Mouse (Mus musculus): ENCODE measurements around the gene Tspan4. TPM values are rescaled to one million over a fixed set of nuclear protein-coding genes. Genes with fewer than 3 reads are reported as not detected.
A peak's percentile ranks its signal among the peaks of the same experiment; 100 is the strongest.

Gene Tspan4
- polyA plus RNA-seq, 1 experiment from 2014 or later, result 34.2 TPM

- WGBS, result 91% methylated on average over 4 of the region's 4 CpGs
Measured at GRCm38 (mm10) chr7:141517638-141518037, 42.6 kb downstream of the Tspan4 start.

DNA sequence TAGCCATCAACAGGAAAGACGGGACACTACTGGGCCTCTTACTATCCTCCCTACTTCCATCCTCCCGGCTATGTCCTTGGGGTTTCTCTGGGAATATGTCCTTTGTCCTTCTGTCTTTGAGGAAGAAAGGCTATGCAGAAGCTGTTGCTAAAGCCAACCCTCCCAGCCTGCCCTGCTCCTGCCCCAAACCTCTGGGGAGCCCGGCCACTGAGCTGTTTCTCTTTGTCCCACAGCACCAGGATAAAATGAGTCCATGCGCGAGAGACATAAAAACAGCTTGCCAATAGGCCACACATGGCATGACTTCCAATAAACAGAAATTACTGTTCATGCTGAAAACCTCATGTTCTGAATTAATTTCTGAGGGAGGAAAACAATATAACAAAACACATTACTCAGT is 43.3 kb downstream of the Tspan4 start:
- DNase-seq (ENCODE audit: low spot score), result no peak
- peaks cover 18% of the 10 kb centered on the region for H3K36me3 ChIP-seq (replicated peaks)
- no peak overlapping the region for H3K4me3 ChIP-seq
- no peaks in the 10 kb centered on the region for H3K4me1 ChIP-seq
- 89% methylated on average over 5 of the region's 5 CpGs for WGBS
- no peaks in the 10 kb centered on the region for H3K27me3 ChIP-seq (replicated peaks; ENCODE audit: low read depth, poor library complexity, severe bottlenecking)
- H3K9me3 ChIP-seq, result no peaks in the 10 kb centered on the region
- H3K27ac ChIP-seq (replicated peaks), result no peak overlapping the region

More at GRCm38 (mm10) chr7:141517638-141518037, 42.6 kb downstream of the Tspan4 start:
- H3K36me3 ChIP-seq (replicated peaks), result peaks cover 21% of the 10 kb centered on the region
- no peak overlapping the region for H3K4me3 ChIP-seq
- no peaks in the 10 kb centered on the region for H3K4me1 ChIP-seq
- DNase-seq (ENCODE audit: low spot score), result no peak
- no peaks in the 10 kb centered on the region for H3K27me3 ChIP-seq (replicated peaks; ENCODE audit: low read depth, poor library complexity, severe bottlenecking)
- no peak overlapping the region for H3K27ac ChIP-seq (replicated peaks)
- no peaks in the 10 kb centered on the region for H3K9me3 ChIP-seq

- no peak for DNase-seq (ENCODE audit: low spot score)
- Histone ChIP-seq H3K4me1 (no peaks in the 10 kb centered on the region), H3K4me3 (no peak overlapping the region), H3K9me3 (no peaks in the 10 kb centered on the region), H3K27ac (replicated peaks) (0 out of 2 replicates have a peak overlapping the region, but pooled peaks have one; percentile 6), H3K36me3 (replicated peaks) (peaks cover 12% of the 10 kb centered on the region; the same call in 1 of the 2 replicates), H3K27me3 (replicated peaks; ENCODE audit: low read depth, poor library complexity, severe bottlenecking) (no peaks in the 10 kb centered on the region)
- WGBS, result 74% methylated on average over 3 of the region's 3 CpGs
Measured at GRCm38 (mm10) chr7:141518926-141519325, 43.9 kb downstream of the Tspan4 start.

GRCm38 (mm10) chr7:141519795-141520194 is 44.8 kb downstream of the Tspan4 start:
- Histone ChIP-seq H3K27ac (replicated peaks) (no peak overlapping the region), H3K36me3 (replicated peaks) (peaks cover 9% of the 10 kb centered on the region; the same call in 1 of the 2 replicates), H3K4me3 (no peak overlapping the region), H3K4me1 (no peaks in the 10 kb centered on the region), H3K9me3 (no peaks in the 10 kb centered on the region), H3K27me3 (replicated peaks; ENCODE audit: low read depth, poor library complexity, severe bottlenecking) (no peaks in the 10 kb centered on the region)
- WGBS, result 88% methylated on average over 1 of the region's 1 CpGs
- DNase-seq (ENCODE audit: low spot score), result no peak

DNA sequence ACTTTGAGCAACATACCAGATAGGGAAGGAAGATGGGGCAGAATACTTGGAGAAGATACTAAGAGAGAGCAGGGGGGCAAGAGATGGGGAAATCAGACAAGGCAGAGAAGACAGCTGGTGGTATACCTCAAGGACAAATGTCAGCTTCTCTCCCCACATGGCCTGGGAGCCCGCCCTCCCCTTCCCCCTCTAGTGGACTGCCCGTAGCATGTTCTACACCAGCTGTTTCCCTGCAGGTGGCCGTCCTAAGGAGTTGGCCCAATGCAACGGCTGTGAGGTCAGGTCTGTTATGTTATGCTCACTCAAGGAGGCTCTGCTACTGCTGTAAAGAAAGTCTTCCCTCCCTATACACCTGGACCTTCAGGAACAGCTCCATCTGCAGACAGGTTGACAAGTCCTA is 48.0 kb downstream of the Tspan4 start:
- no peaks in the 10 kb centered on the region for H3K27me3 ChIP-seq (replicated peaks; ENCODE audit: low read depth, poor library complexity, severe bottlenecking)
- H3K4me3 ChIP-seq, result no peak overlapping the region
- no peak for DNase-seq (ENCODE audit: low spot score)
- 58% methylated on average over 4 of the region's 4 CpGs for WGBS
- no peak overlapping the region for H3K27ac ChIP-seq (replicated peaks)
- peaks cover 23% of the 10 kb centered on the region for H3K36me3 ChIP-seq (replicated peaks)
- H3K4me1 ChIP-seq, result no peaks in the 10 kb centered on the region
- H3K9me3 ChIP-seq, result no peaks in the 10 kb centered on the region

GRCm38 (mm10) chr7:141524271-141524670 is 49.2 kb downstream of the Tspan4 start:
- Histone ChIP-seq H3K27ac (replicated peaks) (no peak overlapping the region), H3K36me3 (replicated peaks) (peaks cover 29% of the 10 kb centered on the region), H3K4me1 (no peaks in the 10 kb centered on the region), H3K9me3 (no peaks in the 10 kb centered on the region), H3K4me3 (no peak overlapping the region), H3K27me3 (replicated peaks; ENCODE audit: low read depth, poor library complexity, severe bottlenecking) (no peaks in the 10 kb centered on the region)
- DNase-seq (ENCODE audit: low spot score), result no peak
- 85% methylated on average over 4 of the region's 4 CpGs for WGBS

- Histone ChIP-seq H3K4me3 (no peak overlapping the region), H3K36me3 (replicated peaks) (peaks cover 35% of the 10 kb centered on the region), H3K9me3 (no peaks in the 10 kb centered on the region), H3K27me3 (replicated peaks; ENCODE audit: low read depth, poor library complexity, severe bottlenecking) (no peaks in the 10 kb centered on the region), H3K27ac (replicated peaks) (no peak overlapping the region), H3K4me1 (no peaks in the 10 kb centered on the region)
- peak; percentile 73 for DNase-seq (ENCODE audit: low spot score)
- WGBS, result 60% methylated on average over 6 of the region's 6 CpGs
Measured at GRCm38 (mm10) chr7:141524760-141525579, 49.9 kb downstream of the Tspan4 start.

DNA sequence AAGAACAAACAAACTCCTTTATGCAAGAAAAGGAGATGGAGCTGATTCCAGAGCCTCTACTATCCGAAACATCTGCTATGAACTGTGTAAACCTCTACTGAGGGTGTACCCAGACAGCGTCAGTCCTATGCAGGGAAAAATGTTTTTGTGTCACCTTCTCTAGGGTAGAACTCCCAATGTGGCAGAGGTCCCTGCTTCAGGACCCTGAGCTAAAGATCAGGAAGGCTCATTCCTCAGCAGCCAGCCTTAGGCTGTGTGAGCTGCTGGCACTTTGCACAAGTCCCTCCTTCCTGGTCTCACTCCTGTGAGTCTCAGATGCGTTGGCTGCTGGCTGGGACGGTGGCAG is 50.5 kb downstream of the Tspan4 start:
- no peak for DNase-seq (ENCODE audit: low spot score)
- Histone ChIP-seq H3K36me3 (replicated peaks) (peaks cover 36% of the 10 kb centered on the region), H3K27ac (replicated peaks) (no peak overlapping the region), H3K4me1 (no peaks in the 10 kb centered on the region), H3K4me3 (no peak overlapping the region), H3K9me3 (no peaks in the 10 kb centered on the region), H3K27me3 (replicated peaks; ENCODE audit: low read depth, poor library complexity, severe bottlenecking) (no peaks in the 10 kb centered on the region)
- WGBS, result 86% methylated on average over 4 of the region's 4 CpGs

DNA sequence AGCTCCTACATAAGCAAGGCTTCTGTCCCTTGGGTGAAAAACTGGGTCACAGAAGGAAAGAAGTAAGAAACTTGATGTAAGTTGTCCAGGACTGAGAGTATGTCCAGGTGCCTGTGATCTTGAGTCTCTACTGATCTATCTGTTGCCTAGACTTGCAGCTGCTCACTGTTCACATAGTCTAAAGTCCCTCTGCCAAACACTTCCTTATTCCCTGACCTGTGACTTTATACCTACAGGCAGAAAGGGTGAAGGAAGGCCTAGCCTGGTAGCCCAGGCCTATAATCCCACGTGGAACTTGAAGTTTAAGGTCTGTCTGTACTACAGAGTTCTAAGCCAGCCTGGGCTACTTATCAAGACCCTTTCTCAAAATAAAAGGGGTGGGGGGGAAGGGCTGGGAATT is 60.5 kb downstream of the Tspan4 start:
- Histone ChIP-seq H3K9me3 (no peaks in the 10 kb centered on the region), H3K27me3 (replicated peaks; ENCODE audit: low read depth, poor library complexity, severe bottlenecking) (no peaks in the 10 kb centered on the region), H3K36me3 (replicated peaks) (peaks cover 5% of the 10 kb centered on the region; the same call in 1 of the 2 replicates), H3K4me3 (no peak overlapping the region), H3K27ac (replicated peaks) (no peak overlapping the region), H3K4me1 (peaks cover 21% of the 10 kb centered on the region)
- WGBS, result 69% methylated on average over 1 of the region's 1 CpGs
- no peak for DNase-seq (ENCODE audit: low spot score)

GRCm38 (mm10) chr7:141538852-141539555 is 64.0 kb downstream of the Tspan4 start:
- Histone ChIP-seq H3K27me3 (replicated peaks; ENCODE audit: low read depth, poor library complexity, severe bottlenecking) (no peaks in the 10 kb centered on the region), H3K36me3 (replicated peaks) (no peaks in the 10 kb centered on the region), H3K27ac (replicated peaks) (peak overlapping the region; percentile 87), H3K9me3 (no peaks in the 10 kb centered on the region), H3K4me3 (peak overlapping the region; percentile 81), H3K4me1 (peaks cover 28% of the 10 kb centered on the region)
- no peak for DNase-seq (ENCODE audit: low spot score)
- WGBS, result 23% methylated on average over 18 of the region's 18 CpGs

GRCm38 (mm10) chr7:141539556-141540311 is 64.7 kb downstream of the Tspan4 start, which contains the start of gene Chid1:
Gene Chid1 (minus strand): TSS chr7:141539857.
- H3K36me3 ChIP-seq (replicated peaks), result no peaks in the 10 kb centered on the region
- no peaks in the 10 kb centered on the region for H3K9me3 ChIP-seq
- DNase-seq (ENCODE audit: low spot score), result peak; percentile 99
- H3K4me3 ChIP-seq, result peak within 1 kb of the TSS; percentile 81
- no peaks in the 10 kb centered on the region for H3K27me3 ChIP-seq (replicated peaks; ENCODE audit: low read depth, poor library complexity, severe bottlenecking)
- peak within 1 kb of the TSS; percentile 87 for H3K27ac ChIP-seq (replicated peaks)
- peaks cover 26% of the 10 kb centered on the region for H3K4me1 ChIP-seq
- 2% methylated on average over 46 of the region's 46 CpGs for WGBS

DNA sequence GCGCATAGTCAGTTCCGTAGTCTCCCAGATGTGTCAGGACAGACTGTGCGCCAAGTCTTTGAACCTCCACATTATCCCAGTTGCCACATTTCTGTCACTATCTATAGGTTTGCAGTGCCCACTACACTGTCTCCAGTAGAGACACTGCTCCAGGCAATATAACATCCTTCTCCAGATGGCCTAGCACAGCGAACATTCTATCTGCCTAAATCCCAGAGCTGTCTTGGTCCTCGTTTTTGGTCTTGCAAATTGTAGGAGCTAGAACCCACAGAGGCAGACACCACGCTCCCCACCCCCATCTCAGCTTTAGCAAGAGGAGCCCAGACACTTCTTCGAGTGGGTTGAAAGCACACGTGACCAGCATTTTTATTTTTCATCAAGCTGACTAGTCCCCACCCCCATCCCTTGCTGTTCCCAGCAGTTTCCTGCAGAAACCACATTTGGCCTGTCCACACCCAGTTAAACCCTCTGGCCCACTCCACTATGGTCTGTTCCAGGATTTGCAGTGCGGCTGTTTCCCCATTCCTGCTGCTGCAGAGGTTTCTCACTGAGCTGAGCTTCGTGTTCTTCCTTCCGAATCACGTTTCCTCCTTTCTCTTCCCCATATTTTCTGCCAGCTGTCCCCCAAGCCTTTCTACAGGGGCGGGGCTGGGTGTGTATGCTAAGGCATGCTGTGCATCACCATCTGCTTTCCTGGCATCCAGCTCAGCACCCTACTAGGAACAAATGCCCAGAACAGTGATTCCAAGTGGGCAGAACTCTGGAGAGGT is 65.5 kb downstream of the Tspan4 start:
- H3K36me3 ChIP-seq (replicated peaks), result no peaks in the 10 kb centered on the region
- peaks cover 25% of the 10 kb centered on the region for H3K4me1 ChIP-seq
- H3K4me3 ChIP-seq, result peak overlapping the region; percentile 81
- DNase-seq (ENCODE audit: low spot score), result no peak
- H3K9me3 ChIP-seq, result no peaks in the 10 kb centered on the region
- H3K27ac ChIP-seq (replicated peaks), result peak overlapping the region; percentile 87
- H3K27me3 ChIP-seq (replicated peaks; ENCODE audit: low read depth, poor library complexity, severe bottlenecking), result no peaks in the 10 kb centered on the region
- WGBS, result 62% methylated on average over 13 of the region's 13 CpGs
